Mouse (Mus musculus): ENCODE data around the gene Ptk6.

- TF ChIP-seq CTCF (conservative IDR thresholded peaks at IDR 0.05; ENCODE audit: low read length) (no peak), POU5F1 (IDR thresholded peaks at IDR 0.05; ENCODE audit: borderline replicate concordance, low read length) (no peak), NANOG (IDR thresholded peaks at IDR 0.05; ENCODE audit: borderline replicate concordance, low read length) (no peak)
Observed at GRCm38 (mm10) chr2:181241602-181242313, 39.2 kb upstream of the Ptk6 start, which contains the start of gene Helz2.

Measured in E14TG2a.4 (cell line).